Mouse (Mus musculus): Measurements from ENCODE around the gene Cmbl. TPM values are rescaled to one million over a fixed set of nuclear protein-coding genes. Genes with fewer than 3 reads are reported as not detected.

Gene Cmbl
- polyA plus RNA-seq, 2 experiments: 5.5 to 6.8 TPM

DNA sequence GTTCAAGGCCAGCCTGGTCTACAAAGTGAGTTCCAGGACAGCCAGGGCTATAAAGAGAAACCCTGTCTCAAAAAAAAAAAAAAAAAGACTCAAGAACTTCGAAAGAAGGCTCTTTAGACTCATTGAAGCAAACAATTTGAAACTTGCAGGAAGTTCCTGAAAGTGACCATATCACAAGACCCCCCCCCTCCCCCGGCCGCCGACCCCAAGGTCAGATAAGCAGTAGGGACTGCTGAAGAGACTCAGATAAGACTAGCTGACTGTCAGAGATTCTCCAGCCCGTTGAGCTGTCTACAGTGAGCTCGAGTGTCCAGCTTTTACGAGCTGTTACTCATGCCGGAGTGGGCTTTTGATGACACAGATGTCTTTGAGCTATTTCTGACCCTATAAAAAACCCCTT, 2.3 kb upstream of the Cmbl start:
- Histone ChIP-seq H3K9me3 (ENCODE audit: control insufficient read depth, low read length) (no peaks in the 10 kb centered on the region), H3K9ac (replicated peaks) (no peak overlapping the region), H3K36me3 (replicated peaks; ENCODE audit: control insufficient read depth, insufficient read depth, low read depth) (no peaks in the 10 kb centered on the region), H3K4me2 (ENCODE audit: low read depth) (no peak overlapping the region), H3K27me3 (ENCODE audit: control insufficient read depth, insufficient read depth, low read length) (no peaks in the 10 kb centered on the region), H3K27ac (no peak overlapping the region), H3K4me3 (ENCODE audit: insufficient read depth in 1 of 2, low read depth in 2 of 2, low read length in 2 of 2) (no peak overlapping the region), H3K4me1 (replicated peaks; ENCODE audit: control insufficient read depth in 2 of 2, insufficient read depth in 2 of 2, low read length in 1 of 2) (peaks cover 0 to 5% of the 10 kb centered on the region in 2 experiments; a peak in 2 of 4 replicates)
- DNase-seq (ENCODE audit: low read depth in 3 of 3, low spot score in 3 of 3) (no peak), ATAC-seq (ENCODE audit: insufficient read depth) (no peak)
- TF ChIP-seq CTCF (IDR thresholded peaks at IDR 0.05; ENCODE audit: low read depth) (no peak), EP300 (IDR thresholded peaks at IDR 0.05; ENCODE audit: low read depth) (no peak)
- WGBS (ENCODE audit: insufficient replicate concordance): 24% methylated on average over 8 of the region's 8 CpGs

DNA sequence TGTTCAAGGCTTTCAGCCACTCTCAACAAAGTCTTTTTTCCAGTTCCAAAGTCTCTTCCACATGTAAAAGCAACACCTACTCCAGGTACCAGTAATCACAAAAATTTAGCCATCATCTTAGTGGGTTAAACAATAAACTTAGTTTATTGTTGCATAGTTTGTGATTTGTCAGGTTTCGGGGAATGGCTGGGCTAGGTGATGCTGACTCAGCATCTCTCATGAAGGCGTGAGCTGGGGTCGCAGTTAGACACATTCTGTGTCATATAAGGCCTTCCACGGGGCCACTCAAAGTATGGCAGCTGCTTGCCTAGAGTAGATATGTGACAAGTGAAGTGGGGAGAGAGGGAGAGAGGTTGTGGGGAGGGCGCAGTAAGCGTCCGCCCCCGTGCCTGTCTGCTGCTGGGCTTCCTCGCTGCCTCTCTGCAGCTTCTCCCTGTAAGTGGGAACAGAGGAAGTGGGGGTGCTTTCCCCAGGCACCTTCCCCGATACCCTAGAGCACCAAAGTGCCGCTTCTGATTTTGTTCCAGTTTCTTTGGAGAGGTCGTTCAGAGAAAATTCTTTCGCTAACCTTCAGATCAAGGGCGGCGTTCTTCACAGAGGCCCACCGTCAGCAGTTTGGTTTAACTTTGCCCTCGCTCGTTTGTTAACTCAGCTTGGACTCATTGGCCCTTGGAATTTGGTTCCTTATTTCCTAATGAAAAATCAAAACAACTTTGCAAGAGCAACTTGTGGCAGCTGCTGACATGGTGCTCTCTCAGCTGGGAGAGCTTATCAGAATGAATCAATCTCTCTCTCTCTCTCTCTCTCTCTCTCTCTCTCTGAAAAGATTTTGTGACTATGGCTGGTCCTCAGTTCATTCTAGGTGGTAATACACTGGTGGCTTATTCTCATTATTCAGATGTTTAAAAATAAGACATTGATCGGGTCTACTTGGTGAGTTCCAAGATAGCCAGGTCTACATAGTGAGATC, 1.3 kb upstream of the Cmbl start:
- WGBS (ENCODE audit: insufficient replicate concordance): 62% methylated on average over 19 of the region's 19 CpGs
- H3K27ac ChIP-seq: no peak overlapping the region
- no peak overlapping the region for H3K4me3 ChIP-seq (ENCODE audit: insufficient read depth in 1 of 2, low read depth in 2 of 2, low read length in 2 of 2)
- no peak overlapping the region for H3K4me2 ChIP-seq (ENCODE audit: low read depth)
- ATAC-seq (ENCODE audit: insufficient read depth) (no peak), DNase-seq (ENCODE audit: low read depth in 3 of 3, low spot score in 3 of 3) (no peak)
- H3K27me3 ChIP-seq (ENCODE audit: control insufficient read depth, insufficient read depth, low read length): no peaks in the 10 kb centered on the region
- H3K36me3 ChIP-seq (replicated peaks; ENCODE audit: control insufficient read depth, insufficient read depth, low read depth): no peaks in the 10 kb centered on the region
- TF ChIP-seq CTCF (IDR thresholded peaks at IDR 0.05; ENCODE audit: low read depth) (no peak), EP300 (IDR thresholded peaks at IDR 0.05; ENCODE audit: low read depth) (no peak)
- no peaks in the 10 kb centered on the region for H3K9me3 ChIP-seq (ENCODE audit: control insufficient read depth, low read length)
- H3K4me1 ChIP-seq (replicated peaks; ENCODE audit: control insufficient read depth in 2 of 2, insufficient read depth in 2 of 2, low read length in 1 of 2): peaks cover 0 to 5% of the 10 kb centered on the region in 2 experiments; a peak in 2 of 4 replicates
- no peak overlapping the region for H3K9ac ChIP-seq (replicated peaks)

DNA sequence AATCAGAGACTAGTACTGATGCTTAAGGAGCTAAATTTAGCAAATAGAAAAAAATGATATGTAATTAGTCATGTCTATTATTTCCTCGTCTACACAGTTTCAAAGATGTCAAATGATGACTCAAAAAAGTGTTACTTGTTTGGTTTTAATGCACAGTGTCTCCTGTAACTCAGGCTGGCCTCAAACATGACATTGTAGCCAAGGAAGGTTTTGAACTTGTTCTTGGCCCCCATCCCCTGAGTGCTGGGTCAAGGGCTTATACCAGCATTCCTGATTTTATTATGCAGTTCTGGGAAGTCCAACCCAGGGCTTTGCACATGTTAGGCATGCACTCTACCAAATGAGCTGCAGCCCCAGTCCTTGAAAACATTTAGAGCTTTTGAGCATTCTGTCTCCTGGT, 597 bp downstream of the Cmbl start:
- WGBS (ENCODE audit: insufficient replicate concordance): 40% methylated on average over 1 of the region's 1 CpGs
- ATAC-seq (ENCODE audit: insufficient read depth) (no peak), DNase-seq (ENCODE audit: low read depth in 3 of 3, low spot score in 3 of 3) (no peak)
- Histone ChIP-seq H3K9me3 (ENCODE audit: control insufficient read depth, low read length) (no peaks in the 10 kb centered on the region), H3K27me3 (ENCODE audit: control insufficient read depth, insufficient read depth, low read length) (no peaks in the 10 kb centered on the region), H3K36me3 (replicated peaks; ENCODE audit: control insufficient read depth, insufficient read depth, low read depth) (no peaks in the 10 kb centered on the region), H3K9ac (replicated peaks) (no peak overlapping the region), H3K27ac (no peak overlapping the region), H3K4me1 (replicated peaks; ENCODE audit: control insufficient read depth in 2 of 2, insufficient read depth in 2 of 2, low read length in 1 of 2) (peaks cover 0 to 15% of the 10 kb centered on the region in 2 experiments; a peak in 2 of 4 replicates), H3K4me2 (ENCODE audit: low read depth) (no peak overlapping the region), H3K4me3 (ENCODE audit: insufficient read depth in 1 of 2, low read depth in 2 of 2, low read length in 2 of 2) (no peak overlapping the region)
- TF ChIP-seq EP300 (IDR thresholded peaks at IDR 0.05; ENCODE audit: low read depth): no peak
- no peak for TF ChIP-seq CTCF (IDR thresholded peaks at IDR 0.05; ENCODE audit: low read depth)

DNA sequence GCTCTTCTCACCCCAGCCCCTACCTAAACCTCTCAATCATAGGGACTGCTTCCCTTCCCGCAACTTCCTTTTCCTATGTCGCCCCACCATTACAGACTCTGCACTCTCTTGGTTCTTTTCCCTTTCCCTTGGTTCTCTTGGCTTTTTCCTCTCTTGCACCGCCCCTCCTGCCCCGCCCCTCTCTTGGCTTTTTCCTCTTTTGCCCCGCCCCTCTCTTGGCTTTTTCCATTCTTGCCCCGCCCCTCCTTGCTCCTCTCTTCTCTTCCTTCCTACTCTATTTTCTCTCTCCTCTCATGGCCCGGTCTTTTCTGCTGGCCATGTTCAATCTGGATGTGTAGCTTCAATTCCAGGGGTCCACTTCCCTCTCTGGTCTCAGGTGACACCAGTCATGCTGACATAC, 2.2 kb downstream of the Cmbl start:
- no peak for ATAC-seq (ENCODE audit: insufficient read depth)
- Histone ChIP-seq H3K4me2 (ENCODE audit: low read depth) (no peak overlapping the region), H3K27ac (no peak overlapping the region), H3K4me1 (replicated peaks; ENCODE audit: control insufficient read depth in 2 of 2, insufficient read depth in 2 of 2, low read length in 1 of 2) (peaks cover 0 to 18% of the 10 kb centered on the region in 2 experiments; a peak in 2 of 4 replicates), H3K27me3 (ENCODE audit: control insufficient read depth, insufficient read depth, low read length) (no peaks in the 10 kb centered on the region), H3K9ac (replicated peaks) (no peak overlapping the region), H3K36me3 (replicated peaks; ENCODE audit: control insufficient read depth, insufficient read depth, low read depth) (no peaks in the 10 kb centered on the region), H3K4me3 (ENCODE audit: insufficient read depth in 1 of 2, low read depth in 2 of 2, low read length in 2 of 2) (no peak overlapping the region), H3K9me3 (ENCODE audit: control insufficient read depth, low read length) (no peaks in the 10 kb centered on the region)
- DNase-seq (ENCODE audit: low read depth in 3 of 3, low spot score in 3 of 3): no peak
- WGBS (ENCODE audit: insufficient replicate concordance): 40% methylated on average over 7 of the region's 7 CpGs
- TF ChIP-seq EP300 (IDR thresholded peaks at IDR 0.05; ENCODE audit: low read depth) (no peak), CTCF (IDR thresholded peaks at IDR 0.05; ENCODE audit: low read depth) (no peak)

DNA sequence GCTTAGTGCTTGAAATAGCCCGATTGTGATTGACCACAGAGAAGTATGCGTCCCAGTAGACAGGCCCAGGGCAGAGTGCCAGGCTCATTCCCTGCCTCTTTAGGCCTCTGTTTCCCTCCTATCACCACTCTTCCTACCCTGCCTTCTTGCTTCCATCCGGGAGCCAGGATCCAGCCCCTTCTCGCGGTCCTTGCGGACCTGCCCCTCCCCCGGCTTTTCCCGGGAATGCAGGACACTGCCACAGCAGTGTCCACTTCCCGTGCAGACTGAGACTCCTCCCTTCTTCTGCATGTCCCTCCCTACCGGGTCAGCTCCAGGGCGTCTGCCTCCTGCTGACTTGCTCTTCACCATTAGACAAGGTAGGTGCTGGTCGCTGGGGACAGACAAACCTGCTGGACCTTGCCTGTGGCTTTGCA, 3.4 kb downstream of the Cmbl start:
- Histone ChIP-seq H3K4me2 (ENCODE audit: low read depth) (peak overlapping the region; percentile 20), H3K27me3 (ENCODE audit: control insufficient read depth, insufficient read depth, low read length) (no peaks in the 10 kb centered on the region), H3K9me3 (ENCODE audit: control insufficient read depth, low read length) (no peaks in the 10 kb centered on the region), H3K36me3 (replicated peaks; ENCODE audit: control insufficient read depth, insufficient read depth, low read depth) (no peaks in the 10 kb centered on the region), H3K4me3 (ENCODE audit: insufficient read depth in 1 of 2, low read depth in 2 of 2, low read length in 2 of 2) (no peak overlapping the region), H3K27ac (no peak overlapping the region), H3K9ac (replicated peaks) (no peak overlapping the region), H3K4me1 (replicated peaks; ENCODE audit: control insufficient read depth in 2 of 2, insufficient read depth in 2 of 2, low read length in 1 of 2) (peaks cover 5 to 27% of the 10 kb centered on the region in 2 experiments)
- WGBS (ENCODE audit: insufficient replicate concordance): 46% methylated on average over 12 of the region's 12 CpGs
- ATAC-seq (ENCODE audit: insufficient read depth): peak; percentile 34; the same call in 1 of the 2 replicates
- TF ChIP-seq CTCF (IDR thresholded peaks at IDR 0.05; ENCODE audit: low read depth) (no peak), EP300 (IDR thresholded peaks at IDR 0.05; ENCODE audit: low read depth) (no peak)
- no peak for DNase-seq (ENCODE audit: low read depth in 3 of 3, low spot score in 3 of 3)

All from liver, embryonic 14.5 days (tissue).